Mouse (Mus musculus): Measurements from ENCODE around the gene Lpin1.

DNA sequence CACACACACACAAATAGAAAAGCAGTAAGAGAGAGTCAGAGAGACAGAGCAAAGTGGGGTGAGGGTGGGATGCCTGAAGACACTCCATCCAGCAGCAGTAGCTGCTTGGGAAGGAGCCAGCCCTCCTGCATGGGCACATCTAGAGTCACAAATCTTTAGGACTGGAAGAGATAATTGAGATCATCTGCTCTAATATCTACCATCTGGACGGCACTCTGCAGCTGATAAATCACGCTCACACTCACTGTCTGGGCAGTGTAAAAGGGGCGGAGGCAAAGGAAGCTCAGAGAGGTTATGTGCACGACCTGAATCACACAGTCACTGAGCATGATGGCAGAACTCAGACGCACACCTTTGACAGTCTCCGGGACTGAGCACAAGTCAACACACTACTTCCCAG, 118.1 kb downstream of the Lpin1 start:
- TF ChIP-seq CTCF (IDR thresholded peaks at IDR 0.05; ENCODE audit: extremely low read depth, insufficient read depth, low read length) = no peak
- TF ChIP-seq POLR2A (IDR thresholded peaks at IDR 0.05; ENCODE audit: extremely low read depth, insufficient read depth, low read length) = no peak

Measured in cortical plate, adult 2 months (tissue).